Mouse (Mus musculus): Measurements from ENCODE around the gene Ankrd44. TPM values are rescaled to one million over a fixed set of nuclear protein-coding genes. Genes with fewer than 3 reads are reported as not detected.
A peak's percentile ranks its signal among the peaks of the same experiment; 100 is the strongest.

The Ankrd44 gene
- 4.3 and 4.5 TPM in 2 replicates for polyA plus RNA-seq (2015; fragmentation: Nextera tagmentation; extraction: Ambion mirVana)

DNA sequence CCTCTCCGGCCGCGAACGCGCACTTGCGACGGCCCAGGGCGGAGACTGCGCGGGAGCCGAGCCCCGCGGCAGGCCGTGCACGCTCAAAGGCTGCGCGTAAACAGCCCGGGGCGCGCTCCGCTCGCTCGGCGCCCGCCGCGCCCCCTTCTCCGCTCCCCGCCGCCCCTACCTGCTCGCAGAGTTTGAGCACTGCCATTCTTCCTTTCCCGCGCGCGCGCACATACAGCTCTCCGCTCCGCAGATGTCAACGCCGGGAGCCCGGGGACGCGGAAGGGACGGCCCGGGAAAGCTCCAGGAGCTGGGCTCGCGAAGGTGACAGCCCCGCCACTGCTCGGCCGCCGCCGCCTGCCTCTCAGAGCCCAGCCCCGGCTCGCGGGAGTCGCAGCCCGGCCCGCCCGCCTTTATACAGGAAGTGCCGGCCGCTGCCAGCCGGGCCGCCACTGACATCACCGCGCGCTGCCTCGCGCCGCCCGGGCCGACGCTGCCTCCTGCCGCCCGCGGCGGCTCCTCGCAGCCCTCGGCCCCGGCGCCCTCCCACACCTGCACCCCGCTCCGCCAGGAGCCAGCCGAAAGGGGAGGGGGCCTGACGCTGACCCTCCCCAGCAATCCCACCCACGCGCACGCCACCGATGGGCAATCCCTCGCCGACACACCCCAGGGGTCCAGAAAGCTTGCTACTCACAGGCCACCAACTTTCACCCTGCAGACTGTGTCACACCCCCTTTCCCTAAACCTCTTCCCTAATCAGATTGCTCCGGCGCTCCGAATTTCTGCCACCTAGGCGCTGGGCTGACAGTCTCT, at the start of gene Ankrd44:
TSS of gene Ankrd44 (minus strand) at position 417 of the 801 bp plus-strand sequence.
- H3K4me1 ChIP-seq (replicated peaks; ENCODE audit: insufficient read depth, low read length), result no peaks in the 10 kb centered on the region; the same call in 1 of the 2 replicates
- no peaks in the 10 kb centered on the region for H3K9me3 ChIP-seq (replicated peaks; ENCODE audit: low read length)
- peak within 1 kb of the TSS; percentile 80 for H3K4me2 ChIP-seq (ENCODE audit: low read length)
- peak; percentile 42; the same call in 1 of the 2 replicates for TF ChIP-seq CTCF (IDR thresholded peaks at IDR 0.05; ENCODE audit: low read depth)
- H3K27me3 ChIP-seq (ENCODE audit: insufficient read depth, low read length), result no peaks in the 10 kb centered on the region
- ATAC-seq (replicated peaks; ENCODE audit: low FRiP score, low read depth) (peak; percentile 93), DNase-seq (ENCODE audit: low spot score) (peak; percentile 86)
- WGBS, result under 1% methylated on average over 91 of the region's 94 CpGs
- H3K27ac ChIP-seq, result peak within 1 kb of the TSS; percentile 76
- H3K9ac ChIP-seq (ENCODE audit: low read depth, low read length), result peak within 1 kb of the TSS; percentile 86
- H3K4me3 ChIP-seq (replicated peaks; ENCODE audit: low read depth, low read length), result peak within 1 kb of the TSS; percentile 90
- no peaks in the 10 kb centered on the region for H3K36me3 ChIP-seq (ENCODE audit: insufficient read depth, low read length)

DNA sequence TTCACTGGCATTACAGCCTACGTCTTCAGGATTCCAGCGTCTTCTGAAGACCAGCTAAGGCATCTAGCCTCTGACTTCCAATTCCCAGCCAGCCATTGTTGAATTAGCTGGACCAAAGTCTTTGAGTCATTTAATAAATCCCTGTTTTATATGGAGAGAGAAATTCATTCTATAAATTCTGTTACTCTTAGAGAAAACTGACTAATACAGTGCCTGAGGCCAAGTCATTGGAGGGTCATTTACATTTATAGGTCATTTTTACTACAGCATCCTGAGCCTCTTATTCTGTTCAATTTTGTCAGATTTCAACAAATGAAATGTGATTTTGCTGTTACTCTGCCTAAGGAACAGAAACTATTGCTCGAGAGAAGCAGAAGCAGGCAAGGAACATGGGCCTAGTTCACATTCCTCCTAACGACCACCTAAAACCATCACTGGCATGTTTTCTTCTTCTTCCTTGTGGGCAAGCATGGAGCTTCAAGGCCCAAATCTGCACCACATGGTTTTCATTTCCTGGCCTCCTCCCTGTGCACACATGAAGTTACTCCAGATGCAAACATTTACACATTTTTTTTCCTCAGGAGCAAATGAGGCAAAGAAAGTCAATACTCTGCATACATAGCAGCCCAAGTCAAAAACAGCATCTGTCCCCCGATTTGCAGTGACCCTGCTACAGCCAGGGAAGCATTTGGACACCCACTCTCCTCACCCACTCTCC, 45.7 kb upstream of the Ankrd44 start:
- H3K4me1 ChIP-seq (replicated peaks; ENCODE audit: insufficient read depth, low read length), result no peaks in the 10 kb centered on the region
- H3K4me3 ChIP-seq (replicated peaks; ENCODE audit: low read depth, low read length), result no peak overlapping the region
- H3K9me3 ChIP-seq (replicated peaks; ENCODE audit: low read length), result no peaks in the 10 kb centered on the region
- no peak overlapping the region for H3K4me2 ChIP-seq (ENCODE audit: low read length)
- WGBS, result 85% methylated on average over 5 of the region's 5 CpGs
- H3K27ac ChIP-seq, result no peak overlapping the region
- no peaks in the 10 kb centered on the region for H3K36me3 ChIP-seq (ENCODE audit: insufficient read depth, low read length)
- no peak for DNase-seq (ENCODE audit: low spot score)
- H3K9ac ChIP-seq (ENCODE audit: low read depth, low read length), result no peak overlapping the region
- no peaks in the 10 kb centered on the region for H3K27me3 ChIP-seq (ENCODE audit: insufficient read depth, low read length)
- TF ChIP-seq CTCF (IDR thresholded peaks at IDR 0.05; ENCODE audit: low read depth), result no peak
- ATAC-seq (replicated peaks; ENCODE audit: low FRiP score, low read depth), result no peak

DNA sequence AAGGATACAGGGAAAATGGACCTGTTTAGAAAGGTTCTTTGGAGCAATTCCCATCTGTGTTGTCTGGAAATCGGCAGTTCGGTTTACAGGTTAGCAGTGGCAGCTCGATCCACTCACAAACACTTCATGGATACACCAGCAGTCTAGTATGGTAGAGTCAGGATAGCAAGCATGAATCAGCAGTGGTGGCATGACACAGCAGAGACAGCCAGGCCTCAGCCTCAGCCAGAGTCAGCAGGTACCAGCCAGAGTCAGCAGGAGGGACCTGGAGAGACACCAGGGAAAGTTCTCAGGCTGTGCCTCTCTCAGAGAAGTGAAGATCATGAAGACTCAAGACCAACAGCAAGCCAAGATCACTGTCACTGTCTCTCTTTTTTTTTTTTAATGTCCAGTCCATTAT, 40.7 kb upstream of the Ankrd44 start:
- no peak for ATAC-seq (replicated peaks; ENCODE audit: low FRiP score, low read depth)
- Histone ChIP-seq H3K27me3 (ENCODE audit: insufficient read depth, low read length) (no peaks in the 10 kb centered on the region), H3K4me3 (replicated peaks; ENCODE audit: low read depth, low read length) (no peak overlapping the region), H3K36me3 (ENCODE audit: insufficient read depth, low read length) (no peaks in the 10 kb centered on the region), H3K4me1 (replicated peaks; ENCODE audit: insufficient read depth, low read length) (no peaks in the 10 kb centered on the region), H3K9ac (ENCODE audit: low read depth, low read length) (no peak overlapping the region), H3K9me3 (replicated peaks; ENCODE audit: low read length) (no peaks in the 10 kb centered on the region), H3K4me2 (ENCODE audit: low read length) (no peak overlapping the region), H3K27ac (no peak overlapping the region)
- WGBS, result 89% methylated on average over 3 of the region's 3 CpGs
- no peak for DNase-seq (ENCODE audit: low spot score)
- TF ChIP-seq CTCF (IDR thresholded peaks at IDR 0.05; ENCODE audit: low read depth), result no peak

DNA sequence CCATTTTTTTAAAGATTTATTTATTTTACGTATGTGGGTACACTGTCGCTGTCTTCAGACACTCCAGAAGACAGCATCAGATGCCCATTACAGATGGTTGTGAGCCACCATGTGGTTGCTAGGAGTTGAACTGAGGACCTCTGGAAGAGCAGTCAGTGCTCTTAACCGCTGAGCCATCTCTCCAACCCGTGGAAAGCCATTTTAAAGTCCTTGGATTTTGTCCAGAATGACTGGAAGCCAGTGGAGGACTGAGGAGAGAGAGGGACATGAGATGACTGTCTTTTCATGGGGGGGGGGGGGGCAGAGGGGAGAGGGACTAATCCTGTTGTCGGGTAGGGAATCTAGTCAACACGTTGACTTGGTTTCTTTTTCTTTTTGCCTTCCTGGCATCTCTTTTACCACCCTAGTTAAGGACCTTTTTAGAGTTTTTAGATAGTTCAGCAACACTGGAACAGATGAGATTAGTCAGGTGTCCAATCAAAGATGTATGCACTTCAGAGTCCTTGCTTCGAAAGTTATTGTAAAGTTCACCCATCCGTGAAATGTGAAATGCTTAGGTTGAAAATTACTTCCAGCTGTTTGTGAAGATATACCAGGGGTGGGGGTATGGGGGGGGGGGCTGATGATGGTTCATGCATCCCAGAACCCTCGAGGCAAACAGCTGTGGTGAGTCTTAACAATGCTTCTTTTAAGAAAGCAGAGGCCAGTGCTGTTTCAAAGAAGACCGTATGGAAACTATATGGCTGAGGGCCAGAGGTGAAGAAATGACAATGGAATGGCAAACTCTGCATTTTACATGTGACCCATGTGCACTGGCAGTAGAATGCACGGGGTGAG, 39.2 kb upstream of the Ankrd44 start:
- Histone ChIP-seq H3K4me3 (replicated peaks; ENCODE audit: low read depth, low read length) (no peak overlapping the region), H3K27ac (no peak overlapping the region), H3K9me3 (replicated peaks; ENCODE audit: low read length) (no peaks in the 10 kb centered on the region), H3K4me2 (ENCODE audit: low read length) (no peak overlapping the region), H3K27me3 (ENCODE audit: insufficient read depth, low read length) (no peaks in the 10 kb centered on the region), H3K36me3 (ENCODE audit: insufficient read depth, low read length) (no peaks in the 10 kb centered on the region), H3K9ac (ENCODE audit: low read depth, low read length) (no peak overlapping the region), H3K4me1 (replicated peaks; ENCODE audit: insufficient read depth, low read length) (no peaks in the 10 kb centered on the region)
- TF ChIP-seq CTCF (IDR thresholded peaks at IDR 0.05; ENCODE audit: low read depth), result no peak
- DNase-seq (ENCODE audit: low spot score) (no peak), ATAC-seq (replicated peaks; ENCODE audit: low FRiP score, low read depth) (no peak)
- WGBS, result 58% methylated on average over 11 of the region's 11 CpGs

DNA sequence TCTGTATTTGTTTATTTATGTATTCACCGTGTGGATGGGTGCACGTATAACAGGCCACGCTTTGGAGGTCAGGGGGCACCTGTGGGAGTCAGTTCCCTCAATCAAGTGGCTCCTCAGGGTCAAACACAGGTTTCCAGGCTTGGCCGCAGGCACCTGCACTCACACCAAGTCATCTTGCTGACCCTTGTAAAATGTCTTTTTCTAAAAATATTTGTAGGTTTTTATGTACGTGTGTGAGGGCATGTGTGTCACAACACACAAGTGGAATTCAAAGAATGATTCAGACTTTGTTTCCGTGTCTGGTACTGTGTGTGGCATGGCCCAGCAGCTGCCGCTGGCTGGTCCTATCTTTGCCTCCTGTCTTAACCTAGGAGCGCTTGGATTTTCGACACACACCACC, 35.5 kb upstream of the Ankrd44 start:
- Histone ChIP-seq H3K9me3 (replicated peaks; ENCODE audit: low read length) (no peaks in the 10 kb centered on the region), H3K27me3 (ENCODE audit: insufficient read depth, low read length) (no peaks in the 10 kb centered on the region), H3K4me3 (replicated peaks; ENCODE audit: low read depth, low read length) (no peak overlapping the region), H3K27ac (no peak overlapping the region), H3K4me2 (ENCODE audit: low read length) (no peak overlapping the region), H3K36me3 (ENCODE audit: insufficient read depth, low read length) (no peaks in the 10 kb centered on the region), H3K9ac (ENCODE audit: low read depth, low read length) (no peak overlapping the region), H3K4me1 (replicated peaks; ENCODE audit: insufficient read depth, low read length) (no peaks in the 10 kb centered on the region)
- no peak for TF ChIP-seq CTCF (IDR thresholded peaks at IDR 0.05; ENCODE audit: low read depth)
- DNase-seq (ENCODE audit: low spot score), result no peak
- 62% methylated on average over 9 of the region's 9 CpGs for WGBS
- no peak for ATAC-seq (replicated peaks; ENCODE audit: low FRiP score, low read depth)

DNA sequence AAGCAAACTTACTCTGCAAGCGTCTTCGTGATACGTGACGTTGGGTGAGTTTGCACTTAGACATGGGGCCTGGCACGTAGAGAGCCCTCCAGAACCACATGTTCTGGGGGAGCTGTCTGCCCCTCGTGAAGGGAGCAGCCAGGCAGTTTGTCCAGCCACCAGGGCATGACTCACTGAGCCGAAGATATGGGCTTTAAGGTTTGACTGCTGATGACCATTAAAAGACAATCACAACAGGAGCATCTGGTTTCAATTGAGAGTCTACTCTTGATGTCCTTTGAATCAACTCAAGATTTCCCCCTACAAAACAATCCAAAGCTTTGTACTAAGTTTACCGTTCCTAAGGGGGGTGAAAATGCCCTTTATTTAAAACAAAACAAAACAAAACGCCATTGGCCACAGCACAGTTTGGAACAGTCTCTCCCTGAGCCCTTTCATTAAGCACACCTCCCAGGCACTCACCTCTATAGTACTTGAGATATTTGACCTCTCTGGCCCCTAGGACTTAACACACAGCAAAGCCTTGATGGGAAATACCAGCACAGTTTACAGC, 34.5 kb upstream of the Ankrd44 start:
- DNase-seq (ENCODE audit: low spot score) (no peak), ATAC-seq (replicated peaks; ENCODE audit: low FRiP score, low read depth) (no peak)
- WGBS, result 62% methylated on average over 9 of the region's 9 CpGs
- TF ChIP-seq CTCF (IDR thresholded peaks at IDR 0.05; ENCODE audit: low read depth), result no peak
- no peaks in the 10 kb centered on the region for H3K27me3 ChIP-seq (ENCODE audit: insufficient read depth, low read length)
- H3K27ac ChIP-seq, result no peak overlapping the region
- H3K4me2 ChIP-seq (ENCODE audit: low read length), result no peak overlapping the region
- no peaks in the 10 kb centered on the region for H3K9me3 ChIP-seq (replicated peaks; ENCODE audit: low read length)
- H3K4me1 ChIP-seq (replicated peaks; ENCODE audit: insufficient read depth, low read length), result no peaks in the 10 kb centered on the region
- no peak overlapping the region for H3K9ac ChIP-seq (ENCODE audit: low read depth, low read length)
- H3K4me3 ChIP-seq (replicated peaks; ENCODE audit: low read depth, low read length), result no peak overlapping the region
- no peaks in the 10 kb centered on the region for H3K36me3 ChIP-seq (ENCODE audit: insufficient read depth, low read length)
